Mouse (Mus musculus) Patski (cell line): ENCODE data around the gene Fbp2. TPM values are rescaled to one million over a fixed set of nuclear protein-coding genes. Genes with fewer than 3 reads are reported as not detected.

Experiments used
- ATAC-seq: fragments of 100-300 bp; one replicate; pipeline ENCODE4 v1.8.0; 2021
- CTCF ChIA-PET: fragments of 350-600 bp; sonication (Branson Sonifier 250); formaldehyde crosslinking; loops from one replicate; lab custom pipeline; 2022; ENCODE audit warnings: inconsistent platforms; lab: Charles Lee
- POLR2A ChIA-PET: fragments of 350-600 bp; sonication (Branson Sonifier 250); formaldehyde crosslinking; loops from one replicate; lab custom pipeline; 2022; ENCODE audit warnings: antibody characterized with exemption, inconsistent platforms; lab: Charles Lee
- DNase-seq: peaks from one replicate; pipeline ENCODE4 v3.0.0-alpha.2; 2011; ENCODE audit warnings: low read depth, low spot score
- H3K27me3 ChIP-seq: fragments of 371-371 bp; one replicate; pipeline ENCODE4 v1.5.1; 2021
- CTCF ChIP-seq: fragments of 100-300 bp; IDR thresholded peaks from one replicate; pipeline ENCODE4 v1.5.1; 2021
- in situ Hi-C: fragments of 300-500 bp; cut with MboI; formaldehyde crosslinking; loops from 3 replicates; pipeline ENCODE4 v1.11.1; 2018; ENCODE audit warnings: low pct_unique_long_range_greater_than_20kb, mixed read lengths
- polyA plus RNA-seq: library from polyadenylated mRNA; unstranded; gene quantifications from one replicate; pipeline ENCODE4 v1.2.3, GENCODE M21; 2021

The Fbp2 gene
- 0.32 TPM for polyA plus RNA-seq

GRCm38 (mm10) chr13:62857941-62858915 lies at the start of gene Fbp2:
Fbp2 (minus strand) TSS chr13:62858422.
- in situ Hi-C loops, result loop anchor here (10.0 to 25.0 kb wide), 2 partner anchors 393 to 921 kb away; partner anchors contain the start of gene Gm49359
- no peaks in the 10 kb centered on the region for H3K27me3 ChIP-seq
- POLR2A ChIA-PET, result no interaction called here
- CTCF ChIA-PET, result no interaction called here
- ATAC-seq, result no peak
- DNase-seq, result no peak
- TF ChIP-seq CTCF, result no peak

- in situ Hi-C loops, result loop anchor here (25.0 kb wide), 1 partner anchor 1130 kb away; no protein-coding TSS in a partner anchor
- no peak for ATAC-seq
- CTCF ChIA-PET, result no interaction called here
- no peak for DNase-seq
- TF ChIP-seq CTCF, result no peak
- peaks cover 3% of the 10 kb centered on the region for H3K27me3 ChIP-seq
- POLR2A ChIA-PET, result no interaction called here
These were observed 49.4 kb upstream of the Fbp2 start for GRCm38 (mm10) chr13:62907527-62908162.

GRCm38 (mm10) chr13:62901139-62901538 lies 42.9 kb upstream of the Fbp2 start:
- POLR2A ChIA-PET, result no interaction called here
- no peak for ATAC-seq
- DNase-seq, result no peak
- in situ Hi-C loops, result loop anchor here (25.0 kb wide), 1 partner anchor 1136 kb away; no protein-coding TSS in a partner anchor
- peaks cover 14% of the 10 kb centered on the region for H3K27me3 ChIP-seq
- CTCF ChIA-PET, result interaction anchor here (1.4 kb wide), 1 partner anchor 455 kb away, joined by 3 read pairs; no protein-coding TSS in a partner anchor
- no peak for TF ChIP-seq CTCF

DNA sequence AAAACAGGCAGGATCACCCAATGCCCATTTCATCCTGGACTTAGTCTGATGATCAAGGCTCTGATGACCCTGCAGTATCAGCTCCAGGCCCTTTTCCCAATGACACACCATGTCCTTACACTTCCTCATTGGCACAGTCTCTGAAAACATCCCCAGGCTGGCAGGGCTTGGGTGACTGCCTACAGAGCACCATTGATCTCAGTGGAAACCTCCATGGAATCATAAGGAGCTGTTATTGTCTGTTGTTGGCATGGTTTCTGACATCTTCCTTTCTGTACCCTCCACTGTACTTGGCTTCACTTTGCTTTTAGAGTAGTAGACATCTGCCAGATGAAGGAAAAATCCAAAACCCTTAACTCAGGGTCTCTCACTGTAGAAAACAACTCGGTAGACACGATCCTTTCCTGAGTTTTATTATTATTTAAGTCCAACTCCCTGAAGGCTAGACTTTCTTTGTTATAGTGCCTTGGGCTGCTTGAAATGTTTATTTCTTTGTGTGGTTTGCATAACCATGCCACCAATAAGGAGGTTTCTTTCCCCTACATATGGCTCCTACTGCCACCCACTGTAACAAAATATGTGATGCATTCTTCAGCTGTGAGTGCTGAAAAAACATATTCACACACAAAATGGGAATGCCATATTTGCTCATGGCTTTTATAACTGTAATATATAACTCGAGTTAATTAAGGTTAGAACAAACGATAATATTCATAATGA lies 39.9 kb upstream of the Fbp2 start:
- in situ Hi-C loops, result no loop called here
- TF ChIP-seq CTCF, result no peak
- ATAC-seq, result no peak
- POLR2A ChIA-PET, result no interaction called here
- CTCF ChIA-PET, result no interaction called here
- H3K27me3 ChIP-seq, result peaks cover 11% of the 10 kb centered on the region
- DNase-seq, result no peak

GRCm38 (mm10) chr13:62893044-62893842 lies 35.0 kb upstream of the Fbp2 start:
- POLR2A ChIA-PET, result no interaction called here
- DNase-seq, result no peak
- peaks cover 2% of the 10 kb centered on the region for H3K27me3 ChIP-seq
- ATAC-seq, result no peak
- TF ChIP-seq CTCF, result no peak
- in situ Hi-C loops, result no loop called here
- CTCF ChIA-PET, result interaction anchor here (1.2 kb wide), 1 partner anchor 37 kb away, joined by 3 read pairs; no protein-coding TSS in a partner anchor

DNA sequence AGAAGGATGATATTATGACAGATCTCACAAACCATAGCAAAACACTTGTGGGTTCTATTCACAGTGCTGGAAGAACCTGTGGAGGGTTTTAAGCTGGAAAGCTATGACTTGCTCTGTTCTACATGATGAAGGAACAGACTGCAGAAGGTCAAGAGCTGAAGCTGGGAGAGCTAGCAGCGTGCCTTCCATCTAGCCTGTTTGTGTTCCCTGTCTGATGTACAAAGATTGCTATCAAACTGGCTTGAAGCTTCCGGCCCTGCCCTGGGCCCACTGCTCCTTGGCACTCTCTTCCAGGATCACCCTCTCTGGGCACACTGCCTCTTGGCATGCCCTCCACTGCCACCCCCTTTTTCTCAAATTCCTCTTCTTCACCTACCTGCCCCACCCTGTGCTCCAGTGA lies 31.1 kb upstream of the Fbp2 start:
- in situ Hi-C loops, result no loop called here
- DNase-seq (no peak), ATAC-seq (no peak)
- no peak for TF ChIP-seq CTCF
- H3K27me3 ChIP-seq, result peaks cover 9% of the 10 kb centered on the region
- ChIA-PET POLR2A (interaction anchor here (0.5 kb wide), 1 partner anchor 234 kb away, joined by 3 read pairs; no protein-coding TSS in a partner anchor), CTCF (no interaction called here)

- ChIA-PET POLR2A (no interaction called here), CTCF (no interaction called here)
- ATAC-seq (no peak), DNase-seq (no peak)
- in situ Hi-C loops, result no loop called here
- H3K27me3 ChIP-seq, result peaks cover 9% of the 10 kb centered on the region
- TF ChIP-seq CTCF, result no peak
These were observed 29.7 kb upstream of the Fbp2 start, which contains the start of gene Fbp1 for GRCm38 (mm10) chr13:62887712-62888441. Fbp1 (minus strand) TSS chr13:62888282.

DNA sequence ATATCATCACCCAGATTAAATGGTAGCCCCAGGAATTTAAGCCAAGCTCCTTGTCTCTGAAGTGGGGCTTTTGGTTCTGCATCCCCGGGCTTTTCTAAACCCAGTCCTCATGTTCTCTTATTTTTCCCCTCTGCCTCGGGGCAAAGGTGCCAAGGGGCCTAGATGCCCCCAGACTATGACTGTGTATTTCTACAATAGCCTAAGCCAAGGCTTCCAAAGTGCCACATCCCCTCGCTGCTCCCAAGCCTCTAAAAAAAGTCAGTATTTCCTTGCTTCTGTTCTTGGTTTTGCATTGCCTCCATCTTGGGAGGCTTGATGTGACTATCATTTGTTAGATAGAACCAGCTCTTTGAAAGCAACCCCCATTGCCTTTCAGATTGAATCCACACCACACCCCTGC lies 26.3 kb upstream of the Fbp2 start:
- H3K27me3 ChIP-seq, result peaks cover 7% of the 10 kb centered on the region
- no peak for DNase-seq
- TF ChIP-seq CTCF, result no peak
- ATAC-seq, result no peak
- in situ Hi-C loops, result no loop called here
- ChIA-PET POLR2A (no interaction called here), CTCF (interaction anchor here (1.0 kb wide), 1 partner anchor 10 kb away, joined by 5 read pairs; no protein-coding TSS in a partner anchor)

DNA sequence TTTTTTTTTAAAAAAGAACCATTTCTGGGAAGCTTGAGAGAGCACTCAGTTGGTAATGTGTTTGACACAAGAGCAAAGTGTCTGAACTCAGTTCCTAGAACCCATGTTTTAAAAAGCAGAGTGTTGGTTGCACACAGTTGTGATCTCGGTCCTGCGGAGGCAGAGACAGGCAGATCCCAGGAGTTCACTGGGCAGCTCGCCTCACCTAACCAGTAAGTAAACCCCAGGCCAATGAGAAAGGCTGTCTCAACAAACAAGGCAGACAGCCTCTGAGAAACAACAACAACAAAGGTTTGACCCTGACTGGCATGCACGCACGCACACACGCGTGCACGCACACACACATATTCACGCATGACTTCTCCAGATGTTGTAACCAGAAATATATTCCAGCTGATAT lies 25.7 kb upstream of the Fbp2 start:
- ChIA-PET POLR2A (no interaction called here), CTCF (interaction anchor here (1.0 kb wide), 1 partner anchor 9 kb away, joined by 5 read pairs; no protein-coding TSS in a partner anchor)
- in situ Hi-C loops, result no loop called here
- peaks cover 7% of the 10 kb centered on the region for H3K27me3 ChIP-seq
- ATAC-seq, result no peak
- no peak for DNase-seq
- TF ChIP-seq CTCF, result no peak
